Mouse (Mus musculus): ENCODE results near the gene Zdhhc23. TPM values are rescaled to one million over a fixed set of nuclear protein-coding genes. Genes with fewer than 3 reads are reported as not detected.

Gene Zdhhc23
- polyA plus RNA-seq, 1 experiment = 3.2 TPM

- no peaks in the 10 kb centered on the region for H3K36me3 ChIP-seq (ENCODE audit: control insufficient read depth, insufficient read depth, low read length, poor library complexity, severe bottlenecking)
- no peak for TF ChIP-seq POLR2A (IDR thresholded peaks at IDR 0.05; ENCODE audit: insufficient read depth, low read length)
- TF ChIP-seq EP300 (IDR thresholded peaks at IDR 0.05; ENCODE audit: insufficient read depth, low read depth, low read length) = no peak
- no peak for TF ChIP-seq CTCF (IDR thresholded peaks at IDR 0.05; ENCODE audit: low read depth, low read length)
- no peak overlapping the region for H3K27ac ChIP-seq (ENCODE audit: insufficient read depth, low read length)
- no peaks in the 10 kb centered on the region for H3K9me3 ChIP-seq (replicated peaks; ENCODE audit: control insufficient read depth, insufficient read depth, low read length, poor library complexity, severe bottlenecking)
- no peaks in the 10 kb centered on the region for H3K27me3 ChIP-seq (ENCODE audit: control insufficient read depth, insufficient read depth, low read length, poor library complexity, severe bottlenecking)
- H3K4me3 ChIP-seq (ENCODE audit: low read depth, low read length) = no peak overlapping the region
- no peak overlapping the region for H3K9ac ChIP-seq (ENCODE audit: low read depth, poor library complexity, severe bottlenecking)
- no peaks in the 10 kb centered on the region for H3K4me1 ChIP-seq (ENCODE audit: control insufficient read depth, insufficient read depth, low read length)
Measured at GRCm38 (mm10) chr16:43922630-43923029, 57.0 kb downstream of the Zdhhc23 start.

- no peak for TF ChIP-seq POLR2A (IDR thresholded peaks at IDR 0.05; ENCODE audit: insufficient read depth, low read length)
- no peaks in the 10 kb centered on the region for H3K27me3 ChIP-seq (ENCODE audit: control insufficient read depth, insufficient read depth, low read length, poor library complexity, severe bottlenecking)
- H3K9ac ChIP-seq (ENCODE audit: low read depth, poor library complexity, severe bottlenecking) = no peak overlapping the region
Measured at GRCm38 (mm10) chr16:43922024-43922423, 57.6 kb downstream of the Zdhhc23 start.

DNA sequence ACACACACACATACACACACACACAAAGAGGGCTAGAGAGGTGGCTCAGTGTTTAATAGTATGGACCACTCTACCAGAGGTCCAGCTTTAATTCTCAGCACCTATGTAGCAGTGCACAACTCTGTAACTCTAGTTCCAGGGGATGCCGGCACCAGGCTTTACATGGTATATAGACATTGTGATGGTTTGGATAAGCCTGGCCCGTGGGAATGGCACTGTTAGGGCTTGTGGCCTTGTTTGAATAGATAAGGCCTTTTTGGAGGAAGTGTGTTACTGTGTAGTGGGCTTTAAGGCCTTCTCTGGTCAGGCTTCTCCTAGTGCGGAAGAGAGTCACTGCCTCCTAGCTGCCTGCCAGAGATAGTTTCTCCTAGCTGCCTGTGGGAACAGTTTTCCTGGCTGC, 60.7 kb downstream of the Zdhhc23 start:
- no peaks in the 10 kb centered on the region for H3K36me3 ChIP-seq (ENCODE audit: control insufficient read depth, insufficient read depth, low read length, poor library complexity, severe bottlenecking)
- H3K27ac ChIP-seq (ENCODE audit: insufficient read depth, low read length) = no peak overlapping the region
- no peaks in the 10 kb centered on the region for H3K4me1 ChIP-seq (ENCODE audit: control insufficient read depth, insufficient read depth, low read length)
- no peak overlapping the region for H3K9ac ChIP-seq (ENCODE audit: low read depth, poor library complexity, severe bottlenecking)
- no peaks in the 10 kb centered on the region for H3K9me3 ChIP-seq (replicated peaks; ENCODE audit: control insufficient read depth, insufficient read depth, low read length, poor library complexity, severe bottlenecking)
- H3K4me3 ChIP-seq (ENCODE audit: low read depth, low read length) = no peak overlapping the region
- H3K27me3 ChIP-seq (ENCODE audit: control insufficient read depth, insufficient read depth, low read length, poor library complexity, severe bottlenecking) = no peaks in the 10 kb centered on the region
- no peak for TF ChIP-seq CTCF (IDR thresholded peaks at IDR 0.05; ENCODE audit: low read depth, low read length)
- TF ChIP-seq EP300 (IDR thresholded peaks at IDR 0.05; ENCODE audit: insufficient read depth, low read depth, low read length) = no peak
- TF ChIP-seq POLR2A (IDR thresholded peaks at IDR 0.05; ENCODE audit: insufficient read depth, low read length) = no peak

More at GRCm38 (mm10) chr16:43922024-43922423, 57.6 kb downstream of the Zdhhc23 start:
- Histone ChIP-seq H3K4me3 (ENCODE audit: low read depth, low read length) (no peak overlapping the region), H3K9me3 (replicated peaks; ENCODE audit: control insufficient read depth, insufficient read depth, low read length, poor library complexity, severe bottlenecking) (no peaks in the 10 kb centered on the region), H3K27ac (ENCODE audit: insufficient read depth, low read length) (no peak overlapping the region), H3K36me3 (ENCODE audit: control insufficient read depth, insufficient read depth, low read length, poor library complexity, severe bottlenecking) (no peaks in the 10 kb centered on the region), H3K4me1 (ENCODE audit: control insufficient read depth, insufficient read depth, low read length) (no peaks in the 10 kb centered on the region)

Other genes with a start within 250 kb of the Zdhhc23 start
- not detected in 2 replicates for gene Drd3, start 225.8 kb downstream of the Zdhhc23 start, polyA plus RNA-seq (2011; ENCODE audit: insufficient read depth, insufficient read length, low read depth, missing spikeins)
- 19.9 and 24.6 TPM in 2 replicates for gene Ccdc191, start 90.0 kb downstream of the Zdhhc23 start, polyA plus RNA-seq (2011; ENCODE audit: insufficient read depth, insufficient read length, low read depth, missing spikeins)
- 42.1 and 45.3 TPM in 2 replicates for gene Qtrt2, start 53.0 kb downstream of the Zdhhc23 start, polyA plus RNA-seq (2011; ENCODE audit: insufficient read depth, insufficient read length, low read depth, missing spikeins)
- gene Gramd1c, start 83.6 kb upstream of the Zdhhc23 start, polyA plus RNA-seq (2011; ENCODE audit: insufficient read depth, insufficient read length, low read depth, missing spikeins) = 3.0 TPM in 2 replicates
- 81.2 and 87.7 TPM in 2 replicates for gene Atp6v1a, start 159.9 kb upstream of the Zdhhc23 start, polyA plus RNA-seq (2011; ENCODE audit: insufficient read depth, insufficient read length, low read depth, missing spikeins)
- gene Naa50, start 160.0 kb upstream of the Zdhhc23 start, polyA plus RNA-seq (2011; ENCODE audit: insufficient read depth, insufficient read length, low read depth, missing spikeins) = 157 and 170 TPM in 2 replicates
- gene Usf3, start 193.5 kb upstream of the Zdhhc23 start, polyA plus RNA-seq (2011; ENCODE audit: insufficient read depth, insufficient read length, low read depth, missing spikeins) = 19.3 and 22.4 TPM in 2 replicates